Mouse (Mus musculus) MEL (cell line): ENCODE data around the gene Crcp. TPM values are rescaled to one million over a fixed set of nuclear protein-coding genes. Genes with fewer than 3 reads are reported as not detected.

Experiments used
- DNase-seq: peaks from one replicate; pipeline ENCODE4 v3.0.0; 2011; ENCODE audit warnings: low read depth, low spot score
- H3K27ac ChIP-seq: 2 replicates; pipeline ENCODE4 v1.5.1; 2012; ENCODE audit warnings: low read depth, mild to moderate bottlenecking, control low read depth, low read length, moderate library complexity; ENCODE audit not compliant: control insufficient read depth
- H3K27me3 ChIP-seq, 2 experiments: fragments of 150-350 bp in 1 of 2; sonication (generic) in 1 of 2; 2 replicates each; pipeline ENCODE4 v1.6.1; 2012; ENCODE audit warnings: low read length in 2 of 2, mild to moderate bottlenecking in 2 of 2, improper control_type of control experiment in 1 of 2, moderate library complexity in 1 of 2; ENCODE audit not compliant: insufficient read depth in 2 of 2, control insufficient read depth in 1 of 2
- H3K36me3 ChIP-seq, 2 experiments: 2 replicates each; pipeline ENCODE4 v1.6.1; 2012 to 2014; ENCODE audit warnings: low read length in 2 of 2, improper control_type of control experiment in 1 of 2, inconsistent platforms in 1 of 2, mild to moderate bottlenecking in 1 of 2; ENCODE audit not compliant: insufficient read depth in 2 of 2, control insufficient read depth in 1 of 2
- H3K4me1 ChIP-seq, 2 experiments: fragments of 150-350 bp in 1 of 2; sonication (generic) in 1 of 2; 2 replicates each; pipeline ENCODE4 v1.6.1; 2012; ENCODE audit warnings: low read length in 2 of 2, improper control_type of control experiment in 1 of 2, mild to moderate bottlenecking in 1 of 2; ENCODE audit not compliant: insufficient read depth in 2 of 2, control insufficient read depth in 1 of 2
- H3K4me3 ChIP-seq, 2 experiments: fragments of 150-350 bp in 1 of 2; sonication (generic) in 1 of 2; 2 replicates each; pipeline ENCODE4 v1.5.1; 2012; ENCODE audit warnings: low read depth in 2 of 2, low read length in 2 of 2, mild to moderate bottlenecking in 2 of 2, moderate library complexity in 2 of 2, control low read depth in 1 of 2, improper control_type of control experiment in 1 of 2; ENCODE audit not compliant: control insufficient read depth in 1 of 2, insufficient read depth in 1 of 2
- H3K79me2 ChIP-seq: 2 replicates; pipeline ENCODE4 v1.6.1; 2012; ENCODE audit warnings: mild to moderate bottlenecking, low read length, moderate library complexity; ENCODE audit not compliant: control insufficient read depth, poor library complexity, insufficient read depth
- H3K9ac ChIP-seq: 2 replicates; pipeline ENCODE4 v1.6.1; 2012; ENCODE audit warnings: low read depth, mild to moderate bottlenecking, control low read depth, low read length, moderate library complexity; ENCODE audit not compliant: control insufficient read depth, poor library complexity, severe bottlenecking
- H3K9me3 ChIP-seq: fragments of 150-350 bp; sonication (generic); replicated peaks from 2 replicates; pipeline ENCODE4 v1.6.1; 2012; ENCODE audit warnings: mild to moderate bottlenecking, low read length, improper control_type of control experiment, moderate library complexity; ENCODE audit not compliant: insufficient read depth
- BHLHE40 ChIP-seq: IDR thresholded peaks from 2 replicates; pipeline ENCODE4 v1.6.1; 2012; ENCODE audit warnings: low read depth, mild to moderate bottlenecking, inconsistent platforms, low read length, improper control_type of control experiment, borderline replicate concordance
- CHD2 ChIP-seq: IDR thresholded peaks from 2 replicates; pipeline ENCODE4 v1.6.1; 2011; ENCODE audit warnings: low read length, improper control_type of control experiment
- CTCF ChIP-seq, 3 experiments: IDR thresholded peaks in 2 of 3; conservative IDR thresholded peaks in 1 of 3; 2 replicates each; pipeline ENCODE4 v1.5.1; 2011 to 2012; ENCODE audit warnings: low read length in 3 of 3, low read depth in 2 of 3, mild to moderate bottlenecking in 2 of 3, improper control_type of control experiment in 1 of 3, inconsistent platforms in 1 of 3, mixed read lengths in 1 of 3, moderate library complexity in 1 of 3; ENCODE audit not compliant: control insufficient read depth in 1 of 3, insufficient read depth in 1 of 3, poor library complexity in 1 of 3, severe bottlenecking in 1 of 3
- ELF1 ChIP-seq: IDR thresholded peaks from 2 replicates; pipeline ENCODE4 v1.6.1; 2014; ENCODE audit warnings: low read depth, mild to moderate bottlenecking, inconsistent platforms, low read length, improper control_type of control experiment, moderate library complexity
- EP300 ChIP-seq, 2 experiments: IDR thresholded peaks; 2 replicates each; pipeline ENCODE4 v1.6.1; 2011; ENCODE audit warnings: improper control_type of control experiment in 2 of 2, low read length in 2 of 2, low read depth in 1 of 2, mild to moderate bottlenecking in 1 of 2
- KAT2A ChIP-seq: conservative IDR thresholded peaks from 2 replicates; pipeline ENCODE4 v1.6.1; 2012; ENCODE audit warnings: low read depth, low read length, improper control_type of control experiment, inconsistent platforms
- MAFK ChIP-seq: IDR thresholded peaks from 2 replicates; pipeline ENCODE4 v1.6.1; 2011; ENCODE audit warnings: low read depth, mild to moderate bottlenecking, low read length, improper control_type of control experiment, borderline replicate concordance
- MEF2A ChIP-seq: IDR thresholded peaks from 2 replicates; pipeline ENCODE4 v1.6.1; 2014; ENCODE audit warnings: low read depth, mild to moderate bottlenecking, inconsistent platforms, low read length, improper control_type of control experiment; ENCODE audit not compliant: poor library complexity, insufficient replicate concordance, severe bottlenecking; ENCODE audit errors: extremely low read depth
- MXI1 ChIP-seq: IDR thresholded peaks from 2 replicates; pipeline ENCODE4 v1.6.1; 2011; ENCODE audit warnings: mild to moderate bottlenecking, low read depth, low read length, improper control_type of control experiment
- MYC ChIP-seq: IDR thresholded peaks from 2 replicates; pipeline ENCODE4 v1.6.1; 2011; ENCODE audit warnings: low read depth, mild to moderate bottlenecking, low read length, improper control_type of control experiment, moderate library complexity
- NRF1 ChIP-seq: IDR thresholded peaks from 2 replicates; pipeline ENCODE4 v1.6.1; 2014; ENCODE audit warnings: low read depth, mild to moderate bottlenecking, inconsistent platforms, low read length, improper control_type of control experiment, moderate library complexity; ENCODE audit not compliant: poor library complexity, insufficient read depth, severe bottlenecking
- POLR2AphosphoS5 ChIP-seq: IDR thresholded peaks from 2 replicates; pipeline ENCODE4 v1.6.1; 2012; ENCODE audit warnings: low read depth, borderline replicate concordance, mild to moderate bottlenecking, inconsistent platforms, low read length, moderate library complexity, mixed read lengths
- RAD21 ChIP-seq: IDR thresholded peaks from 2 replicates; pipeline ENCODE4 v1.6.1; 2011; ENCODE audit warnings: mild to moderate bottlenecking, low read depth, low read length, improper control_type of control experiment
- TBP ChIP-seq: IDR thresholded peaks from 2 replicates; pipeline ENCODE4 v1.8.0; 2011; ENCODE audit warnings: low read depth, low read length, improper control_type of control experiment
- UBTF ChIP-seq: IDR thresholded peaks from 2 replicates; pipeline ENCODE4 v1.6.1; 2012; ENCODE audit warnings: low read depth, mild to moderate bottlenecking, inconsistent platforms, low read length, improper control_type of control experiment, moderate library complexity, borderline replicate concordance; ENCODE audit not compliant: insufficient read depth
- ZMIZ1 ChIP-seq: IDR thresholded peaks from 2 replicates; pipeline ENCODE4 v1.6.1; 2012; ENCODE audit warnings: low read depth, mild to moderate bottlenecking, inconsistent platforms, low read length, improper control_type of control experiment, moderate library complexity
- polyA plus RNA-seq, 2 experiments: library from polyadenylated mRNA; stranded (reverse) in 1 of 2; unstranded in 1 of 2; fragments of >175 nt in 1 of 2; fragments of >200 nt in 1 of 2; gene quantifications; 2 replicates each; pipeline versions ENCODE4 v1.2.1 to v1.2.4; 2012; ENCODE audit warnings: low replicate concordance in 2 of 2, low read depth in 1 of 2; ENCODE audit not compliant: insufficient read length in 2 of 2, insufficient read depth in 1 of 2, missing spikeins in 1 of 2
- total RNA-seq: library from RNA; depleted of rRNA; stranded (reverse); fragments of 300-350 nt; gene quantifications from 2 replicates; pipeline ENCODE4 v1.2.3, GENCODE M21; 2012

Crcp gene
- total and polyA plus RNA-seq, 3 experiments = 56.2 to 69.6 TPM; not detected in 1

DNA sequence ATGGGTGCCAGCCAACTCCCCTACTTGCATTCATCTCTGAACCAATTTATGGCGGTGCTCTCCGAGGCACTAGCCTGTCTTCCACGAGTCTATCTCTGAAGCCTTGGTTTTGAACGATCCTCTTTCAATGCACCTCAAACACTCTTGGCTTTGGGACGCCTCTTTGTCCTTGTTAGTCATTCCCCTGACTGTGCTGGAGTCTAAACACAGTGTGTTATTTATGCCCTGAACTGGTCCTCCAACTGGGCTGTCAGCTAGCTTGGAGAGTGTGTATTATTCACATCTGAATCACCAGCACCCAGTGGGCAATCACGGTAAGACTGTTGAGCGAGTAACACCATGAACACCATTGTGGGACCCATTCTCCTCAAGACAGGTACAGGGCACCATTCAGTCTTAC, 1.4 kb upstream of the Crcp start:
- H3K79me2 ChIP-seq = peaks cover 27% of the 10 kb centered on the region
- H3K4me3 ChIP-seq = no peak overlapping the region
- H3K36me3 ChIP-seq = peaks cover 0 to 7% of the 10 kb centered on the region in 2 experiments; a peak in 2 of 4 replicates
- no peak overlapping the region for H3K9ac ChIP-seq
- no peaks in the 10 kb centered on the region for H3K27me3 ChIP-seq
- DNase-seq = no peak
- peaks cover 0 to 9% of the 10 kb centered on the region in 2 experiments; a peak in 2 of 4 replicates for H3K4me1 ChIP-seq
- TF ChIP-seq KAT2A (no peak), MXI1 (no peak), POLR2AphosphoS5 (no peak), UBTF (no peak), EP300 (IDR thresholded peaks at IDR 0.05; ENCODE audit: low read depth in 1 of 2, low read length in 2 of 2) (no peak), CHD2 (no peak), MYC (no peak), ELF1 (no peak), TBP (no peak), RAD21 (no peak), ZMIZ1 (no peak), BHLHE40 (no peak), CTCF (IDR thresholded peaks at IDR 0.05 in 2 of 3, conservative IDR thresholded peaks at IDR 0.05 in 1 of 3; ENCODE audit: control insufficient read depth in 1 of 3, insufficient read depth in 1 of 3, low read depth in 2 of 3, low read length in 3 of 3, poor library complexity in 1 of 3, severe bottlenecking in 1 of 3) (no peak), NRF1 (no peak), MEF2A (no peak)
- no peaks in the 10 kb centered on the region for H3K9me3 ChIP-seq
- H3K27ac ChIP-seq = no peak overlapping the region

DNA sequence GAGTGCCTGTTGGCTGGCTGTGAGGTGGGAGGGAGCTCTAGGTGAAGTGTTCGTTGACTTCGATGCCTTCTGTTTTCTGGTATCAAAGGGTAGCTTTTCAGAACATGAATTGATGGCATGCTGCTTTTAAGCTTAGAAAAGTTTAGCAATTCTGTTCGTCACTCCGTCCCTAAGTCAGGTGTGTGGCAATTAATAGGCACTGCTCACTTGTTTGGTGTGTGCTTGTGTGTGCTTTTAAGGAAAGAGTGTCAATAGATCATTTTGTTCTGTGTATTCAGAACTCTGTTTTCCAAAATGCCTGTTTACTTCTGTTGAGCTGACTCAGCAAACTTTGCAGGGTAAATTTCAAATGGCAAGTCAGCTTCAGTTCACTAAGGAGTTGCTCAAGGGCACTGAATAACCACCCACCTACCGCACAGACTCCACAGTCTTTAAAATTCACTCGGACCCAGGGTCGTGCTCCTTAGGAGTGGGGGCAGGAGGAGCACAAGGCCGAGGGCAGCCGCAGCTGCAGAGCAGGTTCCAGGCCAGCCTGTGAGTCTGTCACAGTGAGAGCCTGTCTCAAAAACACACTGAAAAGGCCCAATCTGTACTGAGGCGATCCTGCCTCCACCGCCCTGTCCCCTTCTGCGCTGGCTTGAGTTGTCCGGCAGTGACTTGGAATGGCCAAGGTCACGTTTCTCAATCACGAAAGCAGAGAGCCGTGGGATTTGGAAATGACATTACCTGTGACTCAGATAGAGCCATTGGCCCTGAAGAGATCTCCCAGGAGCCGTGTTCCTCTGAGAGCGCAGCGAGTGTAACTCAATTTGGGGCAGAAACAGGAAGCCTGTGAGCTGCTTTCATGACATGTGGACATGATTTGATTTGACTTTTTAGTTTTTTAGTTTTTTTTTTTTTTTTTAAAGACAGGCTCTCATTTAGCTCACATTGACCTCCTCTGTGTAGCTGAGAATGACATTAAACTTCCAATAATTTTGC, 2.6 kb downstream of the Crcp start:
- H3K27ac ChIP-seq = no peak overlapping the region
- H3K9ac ChIP-seq = no peak overlapping the region
- no peaks in the 10 kb centered on the region for H3K9me3 ChIP-seq
- H3K36me3 ChIP-seq = peaks cover 0 to 4% of the 10 kb centered on the region in 2 experiments; a peak in 2 of 4 replicates
- peaks cover 28% of the 10 kb centered on the region for H3K79me2 ChIP-seq
- H3K4me1 ChIP-seq = peaks cover 0 to 9% of the 10 kb centered on the region in 2 experiments; a peak in 2 of 4 replicates
- no peak overlapping the region for H3K4me3 ChIP-seq
- peak; percentile 83 for TF ChIP-seq MAFK
- TF ChIP-seq TBP = no peak
- no peak for DNase-seq
- H3K27me3 ChIP-seq = no peaks in the 10 kb centered on the region
